Mouse (Mus musculus) heart, embryonic 15.5 days (tissue): Measurements from ENCODE around the gene Adam33. TPM values are rescaled to one million over a fixed set of nuclear protein-coding genes. Genes with fewer than 3 reads are reported as not detected.
"Not testable (repeated sequence)": the region's sequence is repeated elsewhere in the genome, so short reads cannot be mapped to it uniquely, and the experiment has no call there.

Source experiments
- ATAC-seq: fragments of 200-750 bp; cut with Nextera tagmentation; replicated peaks from 2 replicates; pipeline ENCODE4 v1.8.0; 2017; ENCODE audit warnings: low read depth, moderate TSS enrichment; ENCODE audit not compliant: insufficient number of reproducible peaks, insufficient read depth, low FRiP score
- H3K27ac ChIP-seq: fragments of 300-500 bp; sonication (generic); 2 replicates; pipeline ENCODE4 v1.5.1; 2015; ENCODE audit warnings: mild to moderate bottlenecking, inconsistent platforms
- H3K27me3 ChIP-seq: fragments of 300-500 bp; sonication (generic); 2 replicates; pipeline ENCODE4 v1.6.1; 2015; ENCODE audit warnings: inconsistent platforms
- H3K36me3 ChIP-seq: fragments of 300-500 bp; sonication (generic); 2 replicates; pipeline ENCODE4 v1.6.1; 2015; ENCODE audit warnings: mild to moderate bottlenecking, inconsistent platforms
- H3K4me1 ChIP-seq: fragments of 300-500 bp; sonication (generic); replicated peaks from 2 replicates; pipeline ENCODE4 v1.6.1; 2015; ENCODE audit warnings: inconsistent platforms
- H3K4me2 ChIP-seq: fragments of 300-500 bp; sonication (generic); 2 replicates; pipeline ENCODE4 v1.6.1; 2015; ENCODE audit warnings: inconsistent platforms, mild to moderate bottlenecking, moderate library complexity
- H3K4me3 ChIP-seq: fragments of 300-500 bp; sonication (generic); 2 replicates; pipeline ENCODE4 v1.5.1; 2015; ENCODE audit warnings: mild to moderate bottlenecking, inconsistent platforms
- H3K9ac ChIP-seq: fragments of 300-500 bp; sonication (generic); 2 replicates; pipeline ENCODE4 v1.6.1; 2015; ENCODE audit warnings: mild to moderate bottlenecking, inconsistent platforms
- H3K9me3 ChIP-seq: fragments of 300-500 bp; sonication (generic); replicated peaks from 2 replicates; pipeline ENCODE4 v1.6.1; 2016; ENCODE audit warnings: inconsistent platforms
- WGBS: fragments of 180-500 bp; shearing (Covaris S2); methylation state at CpG from one replicate; pipeline ENCODE4 v1.1.7; 2015; ENCODE audit warnings: mixed read lengths; 5-methylcytosine and 5-hydroxymethylcytosine counted together
- polyA plus RNA-seq: library from polyadenylated mRNA; unstranded; fragments of >200 nt; fragmentation: Nextera tagmentation; extraction: Ambion mirVana; gene quantifications from 2 replicates; pipeline ENCODE4 v1.2.1, GENCODE M21; 2015

The Adam33 gene
- 13.5 and 16.5 TPM in 2 replicates for polyA plus RNA-seq

GRCm38 (mm10) chr2:131063404-131063864, at the start of gene Adam33:
Gene Adam33, minus strand, starts transcription at chr2:131063814.
- peak within 1 kb of the TSS; percentile 70 for H3K4me2 ChIP-seq
- H3K27me3 ChIP-seq = peaks cover 35% of the 10 kb centered on the region
- H3K36me3 ChIP-seq = no peaks in the 10 kb centered on the region
- ATAC-seq = no peak
- peaks cover 50% of the 10 kb centered on the region for H3K4me1 ChIP-seq
- WGBS = 2% methylated on average over 27 of the region's 27 CpGs
- H3K9ac ChIP-seq = peak within 1 kb of the TSS; percentile 44; the same call in 1 of the 2 replicates
- no peak within 1 kb of the TSS for H3K27ac ChIP-seq
- no peaks in the 10 kb centered on the region for H3K9me3 ChIP-seq
- H3K4me3 ChIP-seq = peak within 1 kb of the TSS; percentile 41

GRCm38 (mm10) chr2:131105989-131106388, 42.4 kb upstream of the Adam33 start:
- peaks cover 13% of the 10 kb centered on the region; the same call in 1 of the 2 replicates for H3K4me1 ChIP-seq
- no peak overlapping the region for H3K9ac ChIP-seq
- H3K36me3 ChIP-seq = no peaks in the 10 kb centered on the region
- no peak overlapping the region for H3K4me3 ChIP-seq
- no peaks in the 10 kb centered on the region for H3K27me3 ChIP-seq
- no peak overlapping the region for H3K4me2 ChIP-seq
- no peak overlapping the region for H3K27ac ChIP-seq
- H3K9me3 ChIP-seq = no peaks in the 10 kb centered on the region
- ATAC-seq = no peak
- WGBS = 82% methylated on average over 5 of the region's 5 CpGs

GRCm38 (mm10) chr2:131105061-131105460, 41.4 kb upstream of the Adam33 start:
- not testable (repeated sequence) for H3K36me3 ChIP-seq, H3K4me3 ChIP-seq, ATAC-seq, H3K27me3 ChIP-seq, H3K27ac ChIP-seq, H3K9ac ChIP-seq, H3K4me2 ChIP-seq, H3K9me3 ChIP-seq
- 78% methylated on average over 4 of the region's 4 CpGs for WGBS
- peaks cover 13% of the 10 kb centered on the region; the same call in 1 of the 2 replicates for H3K4me1 ChIP-seq

GRCm38 (mm10) chr2:131104021-131104420, 40.4 kb upstream of the Adam33 start:
- no peak overlapping the region for H3K4me2 ChIP-seq
- no peaks in the 10 kb centered on the region for H3K36me3 ChIP-seq
- no peak overlapping the region for H3K9ac ChIP-seq
- no peak; the same call in 1 of the 2 replicates for ATAC-seq
- 52% methylated on average over 4 of the region's 4 CpGs for WGBS
- no peak overlapping the region for H3K4me3 ChIP-seq
- H3K27me3 ChIP-seq = no peaks in the 10 kb centered on the region
- H3K4me1 ChIP-seq = peaks cover 13% of the 10 kb centered on the region; the same call in 1 of the 2 replicates
- no peaks in the 10 kb centered on the region for H3K9me3 ChIP-seq
- peak overlapping the region; percentile 57 for H3K27ac ChIP-seq

- 48% methylated on average over 3 of the region's 3 CpGs for WGBS
- no peak for ATAC-seq
- no peak overlapping the region for H3K27ac ChIP-seq
- H3K36me3 ChIP-seq = no peaks in the 10 kb centered on the region
- H3K4me1 ChIP-seq = peaks cover 16% of the 10 kb centered on the region
- H3K27me3 ChIP-seq = no peaks in the 10 kb centered on the region
- H3K4me2 ChIP-seq = no peak overlapping the region
- H3K9ac ChIP-seq = no peak overlapping the region
- no peak overlapping the region for H3K4me3 ChIP-seq
- no peaks in the 10 kb centered on the region for H3K9me3 ChIP-seq
Observed at GRCm38 (mm10) chr2:131101530-131101929, 37.9 kb upstream of the Adam33 start.

GRCm38 (mm10) chr2:131097087-131097486, 33.5 kb upstream of the Adam33 start:
- Histone ChIP-seq H3K4me3 (no peak overlapping the region), H3K9me3 (no peaks in the 10 kb centered on the region), H3K27me3 (no peaks in the 10 kb centered on the region), H3K9ac (no peak overlapping the region), H3K4me2 (no peak overlapping the region), H3K27ac (peak overlapping the region; percentile 77; the same call in 1 of the 2 replicates), H3K36me3 (no peaks in the 10 kb centered on the region), H3K4me1 (peaks cover 8% of the 10 kb centered on the region)
- 78% methylated on average over 4 of the region's 4 CpGs for WGBS
- ATAC-seq = no peak

GRCm38 (mm10) chr2:131096101-131096795, 32.6 kb upstream of the Adam33 start:
- H3K27me3 ChIP-seq = no peaks in the 10 kb centered on the region
- H3K4me1 ChIP-seq = peaks cover 8% of the 10 kb centered on the region
- H3K9me3 ChIP-seq = no peaks in the 10 kb centered on the region
- H3K4me2 ChIP-seq = peak overlapping the region; percentile 30
- no peak overlapping the region for H3K4me3 ChIP-seq
- ATAC-seq = peak; percentile 84
- peak overlapping the region; percentile 77 for H3K27ac ChIP-seq
- H3K9ac ChIP-seq = no peak overlapping the region
- no peaks in the 10 kb centered on the region for H3K36me3 ChIP-seq
- 18% methylated on average over 9 of the region's 9 CpGs for WGBS

- no peak overlapping the region for H3K27ac ChIP-seq
- no peak overlapping the region for H3K4me2 ChIP-seq
- ATAC-seq = no peak
- no peaks in the 10 kb centered on the region for H3K27me3 ChIP-seq
- no peaks in the 10 kb centered on the region for H3K36me3 ChIP-seq
- no peak overlapping the region for H3K9ac ChIP-seq
- H3K4me3 ChIP-seq = no peak overlapping the region
- 0% methylated on average over 1 of the region's 1 CpGs for WGBS
- H3K9me3 ChIP-seq = no peaks in the 10 kb centered on the region
- peaks cover 8% of the 10 kb centered on the region for H3K4me1 ChIP-seq
Observed at GRCm38 (mm10) chr2:131094823-131095222, 31.2 kb upstream of the Adam33 start.

GRCm38 (mm10) chr2:131093577-131093976, 30.0 kb upstream of the Adam33 start:
- Histone ChIP-seq H3K4me1 (peaks cover 8% of the 10 kb centered on the region), H3K9ac (no peak overlapping the region), H3K4me2 (no peak overlapping the region), H3K4me3 (no peak overlapping the region), H3K27me3 (no peaks in the 10 kb centered on the region), H3K9me3 (no peaks in the 10 kb centered on the region), H3K36me3 (no peaks in the 10 kb centered on the region), H3K27ac (no peak overlapping the region)
- WGBS = 80% methylated on average over 5 of the region's 5 CpGs
- no peak for ATAC-seq

- H3K9me3 ChIP-seq = no peaks in the 10 kb centered on the region
- no peaks in the 10 kb centered on the region for H3K36me3 ChIP-seq
- no peak overlapping the region for H3K4me2 ChIP-seq
- no peaks in the 10 kb centered on the region for H3K27me3 ChIP-seq
- peak overlapping the region; percentile 36; the same call in 1 of the 2 replicates for H3K27ac ChIP-seq
- H3K4me3 ChIP-seq = no peak overlapping the region
- no peak overlapping the region for H3K9ac ChIP-seq
- 55% methylated on average over 3 of the region's 3 CpGs for WGBS
- no peaks in the 10 kb centered on the region for H3K4me1 ChIP-seq
- ATAC-seq = no peak
Observed at GRCm38 (mm10) chr2:131090852-131091251, 27.2 kb upstream of the Adam33 start.

- Histone ChIP-seq H3K4me1 (no peaks in the 10 kb centered on the region), H3K4me3 (no peak overlapping the region), H3K9me3 (no peaks in the 10 kb centered on the region), H3K4me2 (no peak overlapping the region), H3K27ac (no peak overlapping the region), H3K9ac (no peak overlapping the region), H3K27me3 (no peaks in the 10 kb centered on the region), H3K36me3 (no peaks in the 10 kb centered on the region)
- WGBS = 72% methylated on average over 1 of the region's 1 CpGs
- no peak for ATAC-seq
Observed at GRCm38 (mm10) chr2:131089634-131090033, 26.0 kb upstream of the Adam33 start.

- no peaks in the 10 kb centered on the region for H3K9me3 ChIP-seq
- H3K4me1 ChIP-seq = no peaks in the 10 kb centered on the region
- H3K9ac ChIP-seq = no peak overlapping the region
- ATAC-seq = no peak
- no peak overlapping the region for H3K4me2 ChIP-seq
- H3K27ac ChIP-seq = no peak overlapping the region
- H3K36me3 ChIP-seq = no peaks in the 10 kb centered on the region
- H3K4me3 ChIP-seq = no peak overlapping the region
- WGBS = 67% methylated on average over 4 of the region's 4 CpGs
- no peaks in the 10 kb centered on the region for H3K27me3 ChIP-seq
Observed at GRCm38 (mm10) chr2:131088581-131088980, 25.0 kb upstream of the Adam33 start.
